Mouse (Mus musculus): ENCODE results near the gene Sppl2c. TPM values are rescaled to one million over a fixed set of nuclear protein-coding genes. Genes with fewer than 3 reads are reported as not detected.

Sppl2c gene
- total and polyA plus RNA-seq, 3 experiments: not detected

- TF ChIP-seq MYC (IDR thresholded peaks at IDR 0.05; ENCODE audit: low read depth, low read length): no peak
- TF ChIP-seq IRF4 (IDR thresholded peaks at IDR 0.05; ENCODE audit: low read depth, low read length): no peak
- no peak for TF ChIP-seq POLR2AphosphoS2 (IDR thresholded peaks at IDR 0.05; ENCODE audit: low read depth, low read length)
- no peak for TF ChIP-seq CHD2 (IDR thresholded peaks at IDR 0.05; ENCODE audit: low read length)
- TF ChIP-seq USF1 (IDR thresholded peaks at IDR 0.05; ENCODE audit: low read depth, low read length): no peak
- no peak for TF ChIP-seq PAX5 (IDR thresholded peaks at IDR 0.05; ENCODE audit: low read length)
- no peak for TF ChIP-seq NELFE (IDR thresholded peaks at IDR 0.05; ENCODE audit: low read depth, low read length)
- no peak for TF ChIP-seq CHD1 (IDR thresholded peaks at IDR 0.05; ENCODE audit: low read depth, low read length)
- no peak for TF ChIP-seq ZC3H11A (IDR thresholded peaks at IDR 0.05; ENCODE audit: low read depth, low read length)
- no peak for TF ChIP-seq KAT2A (IDR thresholded peaks at IDR 0.05; ENCODE audit: insufficient replicate concordance, low read length)
- no peak for TF ChIP-seq ZMIZ1 (IDR thresholded peaks at IDR 0.05; ENCODE audit: low read depth, low read length)
- no peak for TF ChIP-seq SIN3A (IDR thresholded peaks at IDR 0.05; ENCODE audit: low read length)
- no peak for TF ChIP-seq MAX (IDR thresholded peaks at IDR 0.05; ENCODE audit: low read length)
- TF ChIP-seq TCF12 (IDR thresholded peaks at IDR 0.05; ENCODE audit: low read depth, low read length): no peak
- TF ChIP-seq ZNF384 (IDR thresholded peaks at IDR 0.05; ENCODE audit: low read depth, low read length): no peak
- Histone ChIP-seq H3K4me2 (ENCODE audit: insufficient read depth, low read depth, poor library complexity, severe bottlenecking) (no peak overlapping the region), H3K36me3 (replicated peaks in 1 of 2; ENCODE audit: control insufficient read depth in 1 of 2, insufficient read depth in 1 of 2, low read length in 1 of 2) (no peaks in the 10 kb centered on the region), H3K4me3 (replicated peaks in 1 of 3; ENCODE audit: low read depth in 2 of 3, low read length in 2 of 3, poor library complexity in 1 of 3) (no peak overlapping the region), H3K4me1 (ENCODE audit: control insufficient read depth in 1 of 2, insufficient read depth in 2 of 2) (peaks cover 9 to 10% of the 10 kb centered on the region in 2 experiments; a peak in 2 of 4 replicates), H3K27me3 (replicated peaks) (peaks cover 26% of the 10 kb centered on the region), H3K9me3 (replicated peaks; ENCODE audit: low read length) (no peaks in the 10 kb centered on the region), H3K79me2 (replicated peaks; ENCODE audit: control insufficient read depth, extremely low read depth, insufficient read depth, poor library complexity, severe bottlenecking) (no peaks in the 10 kb centered on the region), H3K9ac (ENCODE audit: insufficient read depth, low read depth) (no peak overlapping the region), H3K27ac (ENCODE audit: insufficient read depth, low read depth) (no peak overlapping the region)
- in situ Hi-C loops (cut with MboI; ENCODE audit: low pct_ligation_motif_present, low pct_unique_long_range_greater_than_20kb, low sequenced_read_pairs): no loop called here
- no peak for DNase-seq (ENCODE audit: extremely low read depth)
- dilution Hi-C loops (cut with MboI; ENCODE audit: extremely low pct_ligation_motif_present, extremely low pct_unique_long_range_greater_than_20kb, low sequenced_read_pairs): no loop called here
Observed at GRCm38 (mm10) chr11:104182141-104182540, 4.0 kb upstream of the Sppl2c start.

DNA sequence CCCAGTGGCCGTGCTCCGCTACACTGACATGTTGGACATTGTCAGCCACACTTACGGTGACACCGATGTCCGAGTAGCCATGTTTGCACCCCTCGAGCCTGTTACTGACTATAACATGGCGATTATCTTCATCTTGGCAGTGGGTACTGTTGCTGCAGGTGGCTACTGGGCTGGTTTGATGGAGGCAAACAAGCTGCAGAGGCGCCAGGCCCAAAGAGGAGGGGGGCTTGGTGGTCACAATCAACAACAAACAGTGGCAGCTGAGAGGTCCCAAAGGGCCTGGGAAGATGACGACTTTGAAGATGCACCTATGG is 667 bp downstream of the Sppl2c start:
- H3K36me3 ChIP-seq (replicated peaks in 1 of 2; ENCODE audit: control insufficient read depth in 1 of 2, insufficient read depth in 1 of 2, low read length in 1 of 2): no peaks in the 10 kb centered on the region
- no peak overlapping the region for H3K4me3 ChIP-seq (replicated peaks in 1 of 3; ENCODE audit: low read depth in 2 of 3, low read length in 2 of 3, poor library complexity in 1 of 3)
- TF ChIP-seq RAD21 (IDR thresholded peaks at IDR 0.05; ENCODE audit: low read depth, low read length): no peak
- no peak for TF ChIP-seq MEF2A (IDR thresholded peaks at IDR 0.05; ENCODE audit: borderline replicate concordance, low read depth, low read length)
- TF ChIP-seq KAT2A (IDR thresholded peaks at IDR 0.05; ENCODE audit: insufficient replicate concordance, low read length): no peak
- TF ChIP-seq CHD1 (IDR thresholded peaks at IDR 0.05; ENCODE audit: low read depth, low read length): no peak
- TF ChIP-seq GABPA (IDR thresholded peaks at IDR 0.05; ENCODE audit: insufficient replicate concordance, low read depth, low read length): no peak
- TF ChIP-seq SMC3 (IDR thresholded peaks at IDR 0.05; ENCODE audit: low read depth, low read length): no peak
- TF ChIP-seq ZC3H11A (IDR thresholded peaks at IDR 0.05; ENCODE audit: low read depth, low read length): no peak
- no peak for TF ChIP-seq MYC (IDR thresholded peaks at IDR 0.05; ENCODE audit: low read depth, low read length)
- TF ChIP-seq MAFK (IDR thresholded peaks at IDR 0.05; ENCODE audit: insufficient replicate concordance, low read length): no peak
- no peak for TF ChIP-seq ETS1 (conservative IDR thresholded peaks at IDR 0.05; ENCODE audit: low read depth, low read length)
- no peak for TF ChIP-seq E2F4 (IDR thresholded peaks at IDR 0.05; ENCODE audit: insufficient replicate concordance, low read depth, low read length)
- H3K9ac ChIP-seq (ENCODE audit: insufficient read depth, low read depth): no peak overlapping the region
- H3K4me2 ChIP-seq (ENCODE audit: insufficient read depth, low read depth, poor library complexity, severe bottlenecking): no peak overlapping the region
- dilution Hi-C loops (cut with MboI; ENCODE audit: extremely low pct_ligation_motif_present, extremely low pct_unique_long_range_greater_than_20kb, low sequenced_read_pairs) (no loop called here), in situ Hi-C loops (cut with MboI; ENCODE audit: low pct_ligation_motif_present, low pct_unique_long_range_greater_than_20kb, low sequenced_read_pairs) (no loop called here)
- no peak for DNase-seq (ENCODE audit: extremely low read depth)
- peaks cover 3% of the 10 kb centered on the region for H3K9me3 ChIP-seq (replicated peaks; ENCODE audit: low read length)
- no peaks in the 10 kb centered on the region for H3K79me2 ChIP-seq (replicated peaks; ENCODE audit: control insufficient read depth, extremely low read depth, insufficient read depth, poor library complexity, severe bottlenecking)
- H3K4me1 ChIP-seq (ENCODE audit: control insufficient read depth in 1 of 2, insufficient read depth in 2 of 2): peaks cover 7 to 21% of the 10 kb centered on the region in 2 experiments; a peak in 2 of 4 replicates
- no peak overlapping the region for H3K27ac ChIP-seq (ENCODE audit: insufficient read depth, low read depth)
- peaks cover 21% of the 10 kb centered on the region for H3K27me3 ChIP-seq (replicated peaks)
